Mouse (Mus musculus): Measurements from ENCODE around the gene Tmcc1.
A peak's percentile ranks its signal among the peaks of the same experiment; 100 is the strongest.
"Not testable (repeated sequence)": the region's sequence is repeated elsewhere in the genome, so short reads cannot be mapped to it uniquely, and the experiment has no call there.

The Tmcc1 gene

GRCm38 (mm10) chr6:116141696-116142095 lies 51.6 kb downstream of the Tmcc1 start:
- no peak for DNase-seq

- no peak for DNase-seq
Measured at GRCm38 (mm10) chr6:116140782-116141181, 52.5 kb downstream of the Tmcc1 start.

- no peak for DNase-seq
Measured at GRCm38 (mm10) chr6:116139143-116139856, 54.0 kb downstream of the Tmcc1 start.

- DNase-seq, result peak; percentile 23
Measured at GRCm38 (mm10) chr6:116135971-116136632, 57.2 kb downstream of the Tmcc1 start.

GRCm38 (mm10) chr6:116133756-116134155 lies 59.5 kb downstream of the Tmcc1 start:
- no peak for DNase-seq

- no peak for DNase-seq
Measured at GRCm38 (mm10) chr6:116131771-116132170, 61.5 kb downstream of the Tmcc1 start.

- no peak for DNase-seq
Measured at GRCm38 (mm10) chr6:116128710-116129109, 64.6 kb downstream of the Tmcc1 start.

- no peak for DNase-seq
Measured at GRCm38 (mm10) chr6:116127918-116128443, 65.3 kb downstream of the Tmcc1 start.

- DNase-seq, result no peak
Measured at GRCm38 (mm10) chr6:116126577-116126976, 66.7 kb downstream of the Tmcc1 start.

GRCm38 (mm10) chr6:116122881-116123280 lies 70.4 kb downstream of the Tmcc1 start:
- no peak for DNase-seq

- DNase-seq, result no peak
Measured at GRCm38 (mm10) chr6:116119669-116120068, 73.6 kb downstream of the Tmcc1 start.

- DNase-seq, result not testable (repeated sequence)
Measured at GRCm38 (mm10) chr6:116116634-116117033, 76.7 kb downstream of the Tmcc1 start.

GRCm38 (mm10) chr6:116110588-116110987 lies 82.7 kb downstream of the Tmcc1 start:
- DNase-seq, result no peak

GRCm38 (mm10) chr6:116107471-116108358 lies 85.6 kb downstream of the Tmcc1 start:
- DNase-seq, result peak; percentile 14

GRCm38 (mm10) chr6:116106967-116107470 lies 86.3 kb downstream of the Tmcc1 start:
- DNase-seq, result no peak

- no peak for DNase-seq
Measured at GRCm38 (mm10) chr6:116097579-116097978, 95.7 kb downstream of the Tmcc1 start.

- DNase-seq, result no peak
Measured at GRCm38 (mm10) chr6:116089402-116089801, 103.9 kb downstream of the Tmcc1 start.

GRCm38 (mm10) chr6:116086036-116086435 lies 107.2 kb downstream of the Tmcc1 start:
- no peak for DNase-seq

GRCm38 (mm10) chr6:116082239-116082638 lies 111.0 kb downstream of the Tmcc1 start:
- no peak for DNase-seq

GRCm38 (mm10) chr6:116081375-116081774 lies 111.9 kb downstream of the Tmcc1 start:
- no peak for DNase-seq

- DNase-seq, result no peak
Measured at GRCm38 (mm10) chr6:116080756-116081155, 112.5 kb downstream of the Tmcc1 start.

GRCm38 (mm10) chr6:116077608-116078007 lies 115.7 kb downstream of the Tmcc1 start:
- no peak for DNase-seq

GRCm38 (mm10) chr6:116074892-116075291 lies 118.4 kb downstream of the Tmcc1 start:
- no peak for DNase-seq
